Mouse (Mus musculus): Measurements from ENCODE around the gene Trim26. TPM values are rescaled to one million over a fixed set of nuclear protein-coding genes. Genes with fewer than 3 reads are reported as not detected.
"Not testable (repeated sequence)": the region's sequence is repeated elsewhere in the genome, so short reads cannot be mapped to it uniquely, and the experiment has no call there.

Trim26 gene
- 10 to 100 TPM; 18.4 to 18.7 TPM for total RNA-seq (2021)
- long read RNA-seq, experiment 1, partial matches to known transcripts: 0 of 4 reads
- long read RNA-seq, experiment 1, other reads (novel, unspliced or antisense): 4 of 4 reads
- long read RNA-seq, experiment 2, partial matches to known transcripts: 0 of 5 reads
- long read RNA-seq, experiment 2, other reads (novel, unspliced or antisense): 5 of 5 reads

DNA sequence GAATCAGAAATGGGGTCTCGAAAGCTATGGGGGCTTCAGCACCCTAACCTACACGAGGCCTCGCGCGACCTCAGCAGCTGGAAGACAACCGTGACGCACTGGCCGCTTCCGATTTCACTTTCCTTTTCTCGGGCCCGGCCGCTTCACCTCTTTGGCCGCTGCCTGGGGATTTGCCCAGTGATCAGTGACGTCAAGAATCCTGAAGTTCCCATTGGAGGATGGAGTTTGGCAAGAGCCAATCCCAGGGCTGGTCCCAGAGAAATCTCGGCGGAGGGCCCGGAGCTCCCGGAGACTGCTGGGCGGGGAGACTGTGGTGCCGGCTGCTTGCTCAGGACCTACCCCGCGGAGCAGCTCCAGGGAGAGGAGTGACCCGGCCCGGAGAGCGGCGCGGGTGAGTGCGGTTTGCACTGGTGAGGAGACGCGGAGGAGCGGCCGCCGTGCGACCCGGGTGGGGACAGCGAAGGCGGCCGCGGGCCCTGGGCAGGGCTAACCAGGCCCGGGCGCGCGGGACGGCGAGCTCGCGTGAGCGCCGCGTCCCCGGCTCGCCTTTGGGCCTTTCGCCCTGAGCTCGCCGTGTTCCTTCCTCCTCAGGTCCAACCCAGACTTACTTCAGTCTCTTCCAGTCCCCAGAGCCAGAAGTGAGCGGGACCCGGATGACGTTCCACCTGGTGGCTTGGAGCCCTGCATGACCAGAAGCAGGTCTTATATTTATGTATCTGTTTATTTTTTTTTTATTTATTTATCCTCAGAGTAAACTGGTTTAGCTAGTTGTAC lies at the start of gene Trim26:
Gene Trim26 (plus strand): TSS at position 261 of the 774 bp plus-strand sequence.
- peak; percentile 99 for DNase-seq (ENCODE audit: low spot score)

DNA sequence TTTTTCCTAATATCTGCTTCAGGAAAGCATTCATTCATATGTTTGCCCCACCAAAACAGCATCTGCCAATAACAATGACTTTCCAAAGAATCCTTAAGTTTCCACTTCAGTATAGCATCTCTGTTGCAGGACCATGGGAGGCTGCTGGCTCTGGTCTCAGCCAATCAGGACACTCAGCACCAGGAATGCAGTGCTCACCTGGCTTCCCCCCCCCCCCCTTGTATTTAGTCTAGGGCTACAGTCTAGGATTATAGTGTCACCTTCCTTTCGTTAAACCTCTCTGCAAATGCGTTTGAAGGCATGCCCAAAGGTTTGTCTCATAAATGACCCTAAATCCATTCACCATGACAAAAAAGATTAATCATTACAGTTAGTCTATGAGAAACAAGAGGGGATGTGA lies 48.6 kb upstream of the Trim26 start:
- no peak for DNase-seq (ENCODE audit: low spot score)

DNA sequence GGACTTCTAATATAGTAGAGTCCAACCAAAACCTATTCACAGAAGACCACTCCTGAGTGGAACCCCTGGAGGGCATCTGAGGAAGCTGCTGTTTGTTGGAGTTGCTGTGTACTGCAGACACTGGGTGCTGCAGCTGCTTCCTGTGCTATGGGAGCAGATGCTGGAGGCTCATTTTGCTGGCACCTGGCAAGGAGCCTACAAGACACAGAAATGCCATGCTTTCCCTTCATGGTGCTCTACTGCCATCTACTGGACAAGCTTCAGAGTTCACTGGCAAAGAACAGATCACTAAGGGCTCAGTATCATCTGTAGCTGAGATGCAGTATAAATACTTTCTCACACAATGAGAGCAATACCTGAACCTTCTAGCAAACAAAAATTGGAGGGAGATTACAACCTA lies 48.1 kb upstream of the Trim26 start:
- DNase-seq (ENCODE audit: low spot score): peak; percentile 80

DNA sequence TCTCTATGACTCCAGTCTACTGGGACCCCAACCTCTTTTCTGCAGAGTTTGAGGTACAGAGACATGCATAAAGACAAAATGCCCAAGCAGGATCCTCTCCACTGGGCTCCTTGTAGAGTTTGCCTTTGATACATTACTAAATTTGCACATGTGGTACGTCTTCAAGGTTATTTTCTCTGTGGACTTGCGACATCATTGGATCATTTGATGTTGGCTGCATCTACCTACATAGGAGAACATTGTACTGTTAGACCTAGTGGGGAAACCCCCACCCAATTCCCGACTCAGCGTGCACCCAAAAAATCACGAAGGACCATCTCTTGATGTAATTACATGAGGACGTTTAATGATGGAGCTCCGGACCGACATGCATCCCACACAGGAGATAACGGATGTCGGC lies 37.4 kb upstream of the Trim26 start:
- no peak for DNase-seq (ENCODE audit: low spot score)

DNA sequence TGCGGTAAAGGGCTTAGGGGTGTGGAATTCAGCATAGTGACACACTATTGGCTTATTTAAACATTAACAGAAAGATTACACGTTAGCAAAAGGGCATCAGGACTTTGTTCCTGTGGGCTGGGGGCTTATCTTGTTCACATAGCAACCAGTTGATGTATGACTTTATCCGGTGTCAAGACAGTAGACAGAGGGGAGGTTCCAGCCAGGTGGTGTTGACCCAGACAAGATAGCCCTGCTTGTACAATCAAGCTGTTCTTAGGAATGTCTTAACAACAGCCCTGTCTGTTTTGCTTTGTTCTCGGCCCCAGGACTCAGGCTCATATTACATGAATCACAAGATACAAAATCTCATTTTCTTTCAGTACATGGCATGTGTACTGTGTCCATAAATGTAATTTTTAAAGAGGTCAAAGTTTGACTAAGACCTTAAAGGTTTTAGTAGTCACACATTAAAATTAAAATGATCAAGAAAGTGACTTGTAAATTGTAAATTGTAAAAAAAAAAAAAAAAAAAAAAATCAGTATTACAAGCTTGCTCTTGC lies 36.9 kb upstream of the Trim26 start:
- DNase-seq (ENCODE audit: low spot score): not testable (repeated sequence)

DNA sequence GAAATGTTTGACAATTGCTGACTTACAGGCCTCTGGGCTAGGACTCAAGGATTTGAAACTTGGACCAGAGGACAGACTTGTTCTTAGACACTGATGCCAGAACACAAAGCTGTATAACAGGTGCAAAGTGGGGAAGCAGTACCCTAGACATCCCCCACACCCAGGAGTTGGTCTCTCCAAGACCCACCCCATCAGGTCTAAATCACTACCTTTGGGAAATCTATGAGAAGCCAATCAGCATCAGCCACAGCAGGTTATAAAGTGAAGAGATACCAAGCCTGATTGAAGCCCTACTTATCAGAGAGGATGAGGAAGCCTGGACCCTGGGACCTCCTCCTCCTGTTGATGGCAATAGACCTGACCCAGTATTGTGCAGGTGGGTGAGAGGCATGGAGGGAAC lies 25.1 kb upstream of the Trim26 start, which contains the start of gene H2-M10.6:
Gene H2-M10.6 (plus strand): TSS at position 301 of the 400 bp plus-strand sequence.
- no peak for DNase-seq (ENCODE audit: low spot score)

DNA sequence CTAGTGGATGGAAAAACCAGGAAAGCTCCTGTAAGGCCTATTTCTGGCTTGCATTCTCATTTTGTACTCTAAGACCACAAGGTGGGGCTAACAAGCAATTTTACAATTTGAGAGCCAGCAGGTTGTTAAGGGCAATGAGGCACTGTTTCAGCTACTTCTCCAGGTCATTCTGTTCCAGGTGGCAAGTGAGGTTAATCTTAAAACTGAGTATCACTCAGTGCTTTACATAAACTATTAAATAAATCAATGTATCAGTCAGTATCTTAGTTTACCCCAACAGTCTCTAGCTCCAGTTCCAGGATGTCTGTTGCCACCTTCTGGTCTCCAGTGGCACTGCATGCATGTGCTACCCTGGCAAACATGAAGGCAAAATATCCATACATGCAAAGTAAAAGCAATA lies 12.9 kb upstream of the Trim26 start:
- DNase-seq (ENCODE audit: low spot score): peak; percentile 44

DNA sequence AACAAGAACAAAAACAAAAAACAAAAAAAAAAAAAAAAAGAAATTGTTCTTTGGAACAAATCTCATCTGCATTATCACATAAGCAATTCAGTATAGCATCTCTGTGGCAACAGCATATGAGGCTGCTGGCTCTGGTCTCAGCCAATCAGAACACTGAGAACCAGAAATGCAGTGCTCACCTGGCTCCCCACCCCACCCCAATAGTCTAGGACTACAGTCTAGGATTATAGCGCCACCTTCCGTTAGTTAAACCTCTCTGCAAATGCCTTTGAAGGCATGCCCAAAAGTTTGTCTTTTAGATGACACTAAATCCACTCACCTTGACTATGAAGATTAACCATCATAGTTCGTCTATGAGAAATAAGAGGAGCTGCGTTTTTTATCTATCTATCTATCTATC lies 11.4 kb upstream of the Trim26 start:
- DNase-seq (ENCODE audit: low spot score): no peak

DNA sequence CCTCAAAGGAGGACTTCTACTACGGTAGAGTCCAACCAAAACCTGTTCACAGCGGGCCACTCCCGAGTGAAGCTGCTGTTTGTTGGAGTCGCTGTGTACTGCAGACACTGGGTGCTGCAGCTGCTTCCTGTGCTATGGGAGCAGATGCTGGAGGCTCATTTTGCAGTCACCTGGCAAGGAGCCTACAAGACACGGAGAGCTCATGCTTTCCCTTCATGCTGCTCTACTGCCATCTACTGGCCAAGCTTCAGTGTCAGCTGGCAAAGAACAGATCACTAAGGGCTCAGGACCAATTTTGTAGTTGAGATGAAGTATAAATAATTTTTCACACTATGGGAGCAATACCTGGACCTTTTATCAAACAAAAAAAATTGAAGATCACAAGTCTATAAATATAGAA lies 10.9 kb upstream of the Trim26 start:
- DNase-seq (ENCODE audit: low spot score): peak; percentile 96

GRCm38 (mm10) chr17:36828488-36828887 lies 8.4 kb upstream of the Trim26 start:
- no peak for DNase-seq (ENCODE audit: low spot score)

- no peak for DNase-seq (ENCODE audit: low spot score)
Measured at GRCm38 (mm10) chr17:36830470-36830869, 6.5 kb upstream of the Trim26 start.

DNA sequence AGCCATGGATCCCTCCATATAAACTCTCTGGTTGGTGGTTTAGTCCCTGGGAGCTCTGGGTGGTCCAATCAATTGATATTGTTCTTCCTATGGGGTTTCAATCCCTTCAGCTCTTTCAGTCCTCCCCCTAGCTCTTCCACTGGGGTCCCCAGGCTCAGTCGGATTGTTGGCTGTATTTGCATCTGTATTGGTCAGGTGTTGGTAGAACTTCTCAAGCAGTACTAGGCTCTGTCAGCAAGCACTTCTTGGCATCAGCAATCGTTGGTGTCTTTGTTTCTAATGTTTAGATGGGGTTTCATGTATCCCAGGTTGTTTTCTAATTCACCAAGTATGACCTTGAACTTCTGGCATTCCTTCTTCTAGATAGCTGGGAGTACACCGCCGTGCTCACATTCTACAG lies 4.2 kb upstream of the Trim26 start:
- DNase-seq (ENCODE audit: low spot score): no peak

GRCm38 (mm10) chr17:36835591-36836426 lies 1.1 kb upstream of the Trim26 start:
- peak; percentile 60 for DNase-seq (ENCODE audit: low spot score)

- no peak for DNase-seq (ENCODE audit: low spot score)
Measured at GRCm38 (mm10) chr17:36836427-36836812, 514 bp upstream of the Trim26 start.

- no peak for DNase-seq (ENCODE audit: low spot score)
Measured at GRCm38 (mm10) chr17:36839001-36839400, 2.1 kb downstream of the Trim26 start.

DNA sequence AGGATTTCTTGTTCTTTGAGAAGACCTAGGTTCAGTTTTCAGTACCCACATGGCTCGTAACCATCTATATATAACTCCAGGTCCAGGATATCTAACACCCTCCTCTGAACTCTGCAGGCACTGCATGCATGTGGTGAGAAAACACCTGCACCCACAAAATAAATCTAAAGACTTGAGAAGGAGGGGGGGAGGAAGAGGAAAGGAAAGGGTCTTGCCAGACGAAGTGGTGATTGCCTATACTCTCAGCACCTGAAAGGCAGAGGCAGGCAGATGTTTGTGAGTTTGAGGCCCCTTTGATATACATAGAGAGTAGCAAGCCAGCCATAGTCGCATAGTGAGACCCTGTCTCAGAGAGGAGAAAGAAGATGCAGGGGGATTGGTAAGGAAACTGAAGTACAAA lies 3.0 kb downstream of the Trim26 start:
- DNase-seq (ENCODE audit: low spot score): no peak

DNA sequence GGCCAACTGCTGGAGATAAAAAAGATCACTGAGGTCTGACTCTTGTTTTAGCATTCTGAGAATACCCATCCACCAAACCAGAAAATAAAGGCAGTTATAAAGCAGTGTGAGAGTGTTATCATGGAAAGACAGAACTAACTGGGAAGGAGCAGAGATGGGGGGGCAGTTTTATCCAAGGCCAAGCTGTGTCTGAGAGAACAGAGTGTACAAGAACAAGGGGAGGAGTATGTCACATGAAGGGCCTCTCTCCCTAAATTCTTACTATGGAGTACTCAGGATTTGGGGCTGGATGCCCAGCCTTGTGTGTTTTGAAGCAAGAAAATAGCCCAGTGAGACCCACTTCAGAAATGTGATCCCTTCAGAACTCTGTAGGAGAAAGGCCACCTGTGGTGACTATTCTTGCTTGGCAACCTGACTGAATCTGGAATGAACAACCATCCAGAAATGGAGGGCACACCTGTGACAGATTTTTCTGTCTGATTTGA lies 4.1 kb downstream of the Trim26 start:
- DNase-seq (ENCODE audit: low spot score): no peak

- no peak for DNase-seq (ENCODE audit: low spot score)
Measured at GRCm38 (mm10) chr17:36843696-36844095, 6.8 kb downstream of the Trim26 start.

- DNase-seq (ENCODE audit: low spot score): no peak
Measured at GRCm38 (mm10) chr17:36844286-36844719, 7.4 kb downstream of the Trim26 start.

DNA sequence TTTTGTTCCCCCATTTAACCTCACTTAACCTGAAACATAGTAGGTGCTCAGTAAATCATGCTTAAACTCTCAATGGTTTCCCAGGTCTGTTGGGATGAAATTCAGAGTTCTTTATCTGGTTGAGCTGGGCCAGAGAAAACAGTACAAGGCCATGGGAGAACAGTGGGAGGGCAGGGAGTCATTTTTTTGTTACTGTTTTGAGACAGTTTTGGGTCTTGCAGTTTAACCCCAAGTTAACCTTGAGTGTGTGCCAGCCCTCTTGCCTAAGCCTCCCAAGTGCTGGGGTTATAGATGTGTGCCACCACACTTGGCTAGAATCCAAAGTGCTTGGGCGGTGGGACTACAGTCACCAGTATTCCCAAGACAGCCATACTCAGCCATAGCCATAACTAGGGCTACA lies 7.8 kb downstream of the Trim26 start:
- no peak for DNase-seq (ENCODE audit: low spot score)

DNA sequence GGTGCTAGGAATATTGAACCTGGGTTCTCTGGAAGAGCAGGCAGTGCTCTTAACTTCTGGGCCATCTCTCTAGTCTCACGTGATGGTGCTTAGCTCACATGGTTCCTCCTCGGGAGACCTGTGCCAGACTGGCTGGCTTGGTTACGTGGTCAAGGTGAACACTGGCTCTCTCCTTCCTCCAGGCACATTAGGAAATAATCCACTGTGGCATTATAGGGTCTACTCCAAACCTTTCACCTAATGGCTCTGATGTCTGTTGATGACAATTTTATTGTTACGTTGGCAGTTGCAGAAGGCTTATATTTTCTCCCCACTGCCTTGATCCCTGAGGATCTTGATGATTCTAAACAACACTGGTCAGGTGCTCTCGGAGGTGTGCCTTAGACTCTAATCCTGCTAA lies 12.0 kb downstream of the Trim26 start:
- no peak for DNase-seq (ENCODE audit: low spot score)

DNA sequence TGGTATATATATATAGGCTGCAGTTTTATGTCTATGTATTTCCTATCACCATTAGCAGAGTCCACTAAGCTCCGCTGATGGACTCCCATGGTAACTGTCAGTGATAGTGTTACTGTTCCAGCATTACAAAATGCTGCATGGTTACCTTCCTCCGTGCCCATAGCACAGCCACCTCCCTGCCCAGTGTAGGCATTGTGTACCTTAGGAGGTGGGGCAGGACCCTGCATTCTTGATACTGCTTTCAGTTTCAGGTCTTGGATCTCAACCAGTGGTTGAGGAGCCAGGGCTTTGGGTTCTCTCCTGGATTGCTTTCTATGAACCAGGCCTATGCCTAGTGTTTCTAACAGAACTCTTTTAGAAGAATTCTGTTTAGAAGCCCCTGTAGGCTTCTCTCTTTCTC lies 13.1 kb downstream of the Trim26 start:
- no peak for DNase-seq (ENCODE audit: low spot score)
